Mouse (Mus musculus): ENCODE results near the gene Wwox. TPM values are rescaled to one million over a fixed set of nuclear protein-coding genes. Genes with fewer than 3 reads are reported as not detected.

Gene Wwox
- total RNA-seq, 2 experiments from 2014 or later = 4.9 to 5.4 TPM

GRCm38 (mm10) chr8:114707538-114708138 is 268.2 kb downstream of the Wwox start:
- ATAC-seq (ENCODE audit: poor library complexity, severe bottlenecking) = no peak

- peak; percentile 63; the same call in 1 of the 2 replicates for ATAC-seq (ENCODE audit: poor library complexity, severe bottlenecking)
Measured at GRCm38 (mm10) chr8:114715318-114716070, 276.0 kb downstream of the Wwox start.

- ATAC-seq (ENCODE audit: poor library complexity, severe bottlenecking) = no peak
Measured at GRCm38 (mm10) chr8:114716546-114717255, 277.2 kb downstream of the Wwox start.

- no peak for ATAC-seq (ENCODE audit: poor library complexity, severe bottlenecking)
Measured at GRCm38 (mm10) chr8:114718821-114719220, 279.4 kb downstream of the Wwox start.

GRCm38 (mm10) chr8:114722611-114723010 is 283.2 kb downstream of the Wwox start:
- ATAC-seq (ENCODE audit: poor library complexity, severe bottlenecking) = no peak

GRCm38 (mm10) chr8:114731260-114732140 is 292.0 kb downstream of the Wwox start:
- ATAC-seq (ENCODE audit: poor library complexity, severe bottlenecking) = no peak

GRCm38 (mm10) chr8:114743185-114743915 is 303.9 kb downstream of the Wwox start:
- no peak for ATAC-seq (ENCODE audit: poor library complexity, severe bottlenecking)

GRCm38 (mm10) chr8:114746373-114746772 is 306.9 kb downstream of the Wwox start:
- ATAC-seq (ENCODE audit: poor library complexity, severe bottlenecking) = no peak

GRCm38 (mm10) chr8:114751376-114752135 is 312.1 kb downstream of the Wwox start:
- no peak for ATAC-seq (ENCODE audit: poor library complexity, severe bottlenecking)

- ATAC-seq (ENCODE audit: poor library complexity, severe bottlenecking) = no peak
Measured at GRCm38 (mm10) chr8:114759621-114760020, 320.2 kb downstream of the Wwox start.

- no peak for ATAC-seq (ENCODE audit: poor library complexity, severe bottlenecking)
Measured at GRCm38 (mm10) chr8:114768536-114768935, 329.1 kb downstream of the Wwox start.

GRCm38 (mm10) chr8:114770856-114771776 is 331.7 kb downstream of the Wwox start:
- ATAC-seq (ENCODE audit: poor library complexity, severe bottlenecking) = peak; percentile 86

- no peak for ATAC-seq (ENCODE audit: poor library complexity, severe bottlenecking)
Measured at GRCm38 (mm10) chr8:114772276-114772849, 332.9 kb downstream of the Wwox start.

- no peak for ATAC-seq (ENCODE audit: poor library complexity, severe bottlenecking)
Measured at GRCm38 (mm10) chr8:114773461-114774414, 334.3 kb downstream of the Wwox start.

GRCm38 (mm10) chr8:114774415-114774775 is 334.9 kb downstream of the Wwox start:
- ATAC-seq (ENCODE audit: poor library complexity, severe bottlenecking) = no peak

GRCm38 (mm10) chr8:114775543-114775942 is 336.1 kb downstream of the Wwox start:
- no peak for ATAC-seq (ENCODE audit: poor library complexity, severe bottlenecking)

GRCm38 (mm10) chr8:114776696-114777095 is 337.2 kb downstream of the Wwox start:
- no peak for ATAC-seq (ENCODE audit: poor library complexity, severe bottlenecking)
